Mouse (Mus musculus) stomach, embryonic 15.5 days (tissue): ENCODE results near the gene Xlr4b. TPM values are rescaled to one million over a fixed set of nuclear protein-coding genes. Genes with fewer than 3 reads are reported as not detected.
A peak's percentile ranks its signal among the peaks of the same experiment; 100 is the strongest.
"Not testable (repeated sequence)": the region's sequence is repeated elsewhere in the genome, so short reads cannot be mapped to it uniquely, and the experiment has no call there.

Source experiments
- ATAC-seq: fragments of 200-750 bp; cut with Nextera tagmentation; 2 replicates; pipeline ENCODE4 v1.8.0; 2017; ENCODE audit warnings: low read depth, moderate number of reproducible peaks, moderate TSS enrichment; ENCODE audit not compliant: insufficient read depth, low FRiP score
- H3K27ac ChIP-seq: fragments of 300-500 bp; sonication (generic); 2 replicates; pipeline ENCODE4 v1.5.1; 2015; ENCODE audit warnings: mild to moderate bottlenecking, inconsistent platforms
- H3K27me3 ChIP-seq: fragments of 300-500 bp; sonication (generic); replicated peaks from 2 replicates; pipeline ENCODE4 v1.6.1; 2015; ENCODE audit warnings: inconsistent platforms
- H3K36me3 ChIP-seq: fragments of 300-500 bp; sonication (generic); 2 replicates; pipeline ENCODE4 v1.6.1; 2015; ENCODE audit warnings: inconsistent platforms
- H3K4me1 ChIP-seq: fragments of 300-500 bp; sonication (generic); 2 replicates; pipeline ENCODE4 v1.6.1; 2015; ENCODE audit warnings: inconsistent platforms
- H3K4me2 ChIP-seq: fragments of 300-500 bp; sonication (generic); 2 replicates; pipeline ENCODE4 v1.6.1; 2015; ENCODE audit warnings: mild to moderate bottlenecking, inconsistent platforms
- H3K4me3 ChIP-seq: fragments of 300-500 bp; sonication (generic); replicated peaks from 2 replicates; pipeline ENCODE4 v1.5.1; 2015; ENCODE audit warnings: inconsistent platforms
- H3K9ac ChIP-seq: fragments of 300-500 bp; sonication (generic); 2 replicates; pipeline ENCODE4 v1.6.1; 2015; ENCODE audit warnings: inconsistent platforms
- H3K9me3 ChIP-seq: fragments of 300-500 bp; sonication (generic); 2 replicates; pipeline ENCODE4 v1.6.1; 2016; ENCODE audit warnings: inconsistent platforms
- WGBS: fragments of 180-500 bp; shearing (Covaris S2); methylation state at CpG from one replicate; pipeline ENCODE4 v1.1.7; 2015; 5-methylcytosine and 5-hydroxymethylcytosine counted together
- polyA plus RNA-seq: library from polyadenylated mRNA; unstranded; fragments of >200 nt; fragmentation: Nextera tagmentation; extraction: Ambion mirVana; gene quantifications from 2 replicates; pipeline ENCODE4 v1.2.1, GENCODE M21; 2015

Gene Xlr4b
- polyA plus RNA-seq, result 1.1 and 1.6 TPM in 2 replicates

- 76% methylated on average over 18 of the region's 19 CpGs for WGBS
- H3K36me3 ChIP-seq, H3K4me1 ChIP-seq, H3K9me3 ChIP-seq, H3K27ac ChIP-seq, H3K9ac ChIP-seq, ATAC-seq, H3K27me3 ChIP-seq, H3K4me3 ChIP-seq, H3K4me2 ChIP-seq: not testable (repeated sequence)
These were observed at the start of gene Xlr4b for GRCm38 (mm10) chrX:73213819-73214564. TSS of gene Xlr4b (plus strand) at chrX:73214333.

GRCm38 (mm10) chrX:73176889-73177288, 37.2 kb upstream of the Xlr4b start, which contains the start of gene Spin2d:
TSS of gene Spin2d (minus strand) at chrX:73176989.
- not testable (repeated sequence) for H3K36me3 ChIP-seq

GRCm38 (mm10) chrX:73191934-73192333, 22.2 kb upstream of the Xlr4b start, which contains the start of gene Xlr3b:
TSS of gene Xlr3b (plus strand) at chrX:73192207.
- H3K27me3 ChIP-seq, H3K9me3 ChIP-seq, H3K4me2 ChIP-seq, H3K9ac ChIP-seq, H3K4me3 ChIP-seq, H3K36me3 ChIP-seq, ATAC-seq, H3K4me1 ChIP-seq, H3K27ac ChIP-seq: not testable (repeated sequence)
- 76% methylated on average over 12 of the region's 12 CpGs for WGBS

More at GRCm38 (mm10) chrX:73176889-73177288, 37.2 kb upstream of the Xlr4b start, which contains the start of gene Spin2d:
- H3K9me3 ChIP-seq, H3K4me3 ChIP-seq, H3K9ac ChIP-seq, H3K27ac ChIP-seq, H3K4me2 ChIP-seq, H3K27me3 ChIP-seq, ATAC-seq, H3K4me1 ChIP-seq: not testable (repeated sequence)
- 78% methylated on average over 6 of the region's 15 CpGs for WGBS

- no peaks in the 10 kb centered on the region for H3K4me1 ChIP-seq
- H3K9me3 ChIP-seq, result no peaks in the 10 kb centered on the region
- H3K27ac ChIP-seq, result no peak overlapping the region
- 47% methylated on average over 1 of the region's 1 CpGs for WGBS
- ATAC-seq, result no peak
- no peak overlapping the region for H3K9ac ChIP-seq
- H3K36me3 ChIP-seq, result no peaks in the 10 kb centered on the region
- H3K4me2 ChIP-seq, result no peak overlapping the region
- no peak overlapping the region for H3K4me3 ChIP-seq
- no peaks in the 10 kb centered on the region for H3K27me3 ChIP-seq
These were observed 11.2 kb downstream of the Xlr4b start for GRCm38 (mm10) chrX:73225365-73225764.

GRCm38 (mm10) chrX:73227914-73228605, 13.9 kb downstream of the Xlr4b start, which contains the start of gene F8a:
TSS of gene F8a (plus strand) at chrX:73228291.
- H3K36me3 ChIP-seq, result no peaks in the 10 kb centered on the region
- no peaks in the 10 kb centered on the region for H3K9me3 ChIP-seq
- peak within 1 kb of the TSS; percentile 46 for H3K9ac ChIP-seq
- 21% methylated on average over 34 of the region's 39 CpGs for WGBS
- peak; percentile 95 for ATAC-seq
- peak within 1 kb of the TSS; percentile 84 for H3K27ac ChIP-seq
- H3K4me1 ChIP-seq, result no peaks in the 10 kb centered on the region
- H3K27me3 ChIP-seq, result no peaks in the 10 kb centered on the region
- H3K4me3 ChIP-seq, result peak within 1 kb of the TSS; percentile 60
- peak within 1 kb of the TSS; percentile 77 for H3K4me2 ChIP-seq

GRCm38 (mm10) chrX:73228606-73229214, 14.6 kb downstream of the Xlr4b start:
- ATAC-seq, result peak; percentile 44; the same call in 1 of the 2 replicates
- no peaks in the 10 kb centered on the region for H3K4me1 ChIP-seq

GRCm38 (mm10) chrX:73229288-73229687, 15.2 kb downstream of the Xlr4b start:
- no peak overlapping the region for H3K27ac ChIP-seq
- no peaks in the 10 kb centered on the region for H3K4me1 ChIP-seq

More at GRCm38 (mm10) chrX:73228606-73229214, 14.6 kb downstream of the Xlr4b start:
- 25% methylated on average over 49 of the region's 51 CpGs for WGBS
- Histone ChIP-seq H3K27ac (peak overlapping the region; percentile 84), H3K4me3 (peak overlapping the region; percentile 60), H3K36me3 (no peaks in the 10 kb centered on the region), H3K9ac (peak overlapping the region; percentile 46), H3K9me3 (no peaks in the 10 kb centered on the region), H3K4me2 (peak overlapping the region; percentile 77), H3K27me3 (no peaks in the 10 kb centered on the region)

GRCm38 (mm10) chrX:73242821-73243325, 28.7 kb downstream of the Xlr4b start, which contains the start of gene Xlr4c:
TSS of gene Xlr4c (minus strand) at chrX:73243130.
- H3K4me3 ChIP-seq, H3K4me1 ChIP-seq, ATAC-seq, H3K9me3 ChIP-seq, H3K9ac ChIP-seq, H3K27ac ChIP-seq, H3K36me3 ChIP-seq, H3K4me2 ChIP-seq, H3K27me3 ChIP-seq: not testable (repeated sequence)
- WGBS, result 81% methylated on average over 14 of the region's 14 CpGs

More at GRCm38 (mm10) chrX:73229288-73229687, 15.2 kb downstream of the Xlr4b start:
- Histone ChIP-seq H3K4me2 (peak overlapping the region; percentile 77), H3K9me3 (no peaks in the 10 kb centered on the region), H3K27me3 (no peaks in the 10 kb centered on the region), H3K4me3 (peak overlapping the region; percentile 60), H3K36me3 (no peaks in the 10 kb centered on the region), H3K9ac (no peak overlapping the region)
- 27% methylated on average over 3 of the region's 3 CpGs for WGBS
- no peak for ATAC-seq

GRCm38 (mm10) chrX:73262428-73262827, 48.3 kb downstream of the Xlr4b start:
- 96% methylated on average over 1 of the region's 2 CpGs for whole genome bisulfite sequencing

GRCm38 (mm10) chrX:73265270-73265669, 51.1 kb downstream of the Xlr4b start, which contains the start of gene Xlr3c:
TSS of gene Xlr3c (minus strand) at chrX:73265390.
- not testable (repeated sequence) for H3K27ac ChIP-seq, H3K4me3 ChIP-seq, H3K27me3 ChIP-seq, H3K4me2 ChIP-seq, H3K4me1 ChIP-seq, H3K36me3 ChIP-seq, ATAC-seq, H3K9ac ChIP-seq, H3K9me3 ChIP-seq
- WGBS, result 87% methylated on average over 14 of the region's 14 CpGs

More at GRCm38 (mm10) chrX:73262428-73262827, 48.3 kb downstream of the Xlr4b start:
- H3K4me1 ChIP-seq, H3K4me2 ChIP-seq, ATAC-seq, H3K27me3 ChIP-seq, H3K4me3 ChIP-seq, H3K9ac ChIP-seq, H3K36me3 ChIP-seq, H3K9me3 ChIP-seq, H3K27ac ChIP-seq: not testable (repeated sequence)
